Mouse (Mus musculus): ENCODE data around the gene Pcbd1. TPM values are rescaled to one million over a fixed set of nuclear protein-coding genes. Genes with fewer than 3 reads are reported as not detected.
A peak's percentile ranks its signal among the peaks of the same experiment; 100 is the strongest.
"Not testable (repeated sequence)": the region's sequence is repeated elsewhere in the genome, so short reads cannot be mapped to it uniquely, and the experiment has no call there.

The Pcbd1 gene
- polyA plus RNA-seq, 1 experiment, result 3.4 TPM

- Histone ChIP-seq H3K4me3 (ENCODE audit: extremely low read depth, insufficient read depth, insufficient read length) (no peak overlapping the region), H3K36me3 (ENCODE audit: control insufficient read depth, insufficient read depth, low read length) (no peaks in the 10 kb centered on the region), H3K4me1 (ENCODE audit: control insufficient read depth, insufficient read depth, insufficient read length) (peaks cover 5% of the 10 kb centered on the region), H3K27ac (ENCODE audit: insufficient read depth, low read length) (no peak overlapping the region), H3K27me3 (ENCODE audit: control insufficient read depth, insufficient read depth, low read length) (no peaks in the 10 kb centered on the region)
- 96% methylated on average over 3 of the region's 3 CpGs for WGBS
- TF ChIP-seq POLR2A (IDR thresholded peaks at IDR 0.05; ENCODE audit: low read depth, low read length), result no peak
- TF ChIP-seq CTCF (IDR thresholded peaks at IDR 0.05; ENCODE audit: extremely low read depth, insufficient read depth, insufficient read length, insufficient replicate concordance), result no peak
- no peak for DNase-seq (ENCODE audit: low read depth in 1 of 2, low spot score in 2 of 2)
These were observed 663 bp upstream of the Pcbd1 start for GRCm38 (mm10) chr10:61088468-61088867.

GRCm38 (mm10) chr10:61091866-61092265 lies 2.7 kb downstream of the Pcbd1 start:
- Histone ChIP-seq H3K27me3 (ENCODE audit: control insufficient read depth, insufficient read depth, low read length) (no peaks in the 10 kb centered on the region), H3K4me1 (ENCODE audit: control insufficient read depth, insufficient read depth, insufficient read length) (peaks cover 5% of the 10 kb centered on the region), H3K4me3 (ENCODE audit: extremely low read depth, insufficient read depth, insufficient read length) (no peak overlapping the region), H3K27ac (ENCODE audit: insufficient read depth, low read length) (no peak overlapping the region), H3K36me3 (ENCODE audit: control insufficient read depth, insufficient read depth, low read length) (no peaks in the 10 kb centered on the region)
- DNase-seq (ENCODE audit: low read depth in 1 of 2, low spot score in 2 of 2), result no peak
- WGBS, result 85% methylated on average over 6 of the region's 6 CpGs
- TF ChIP-seq POLR2A (IDR thresholded peaks at IDR 0.05; ENCODE audit: low read depth, low read length) (no peak), CTCF (IDR thresholded peaks at IDR 0.05; ENCODE audit: extremely low read depth, insufficient read depth, insufficient read length, insufficient replicate concordance) (no peak)

GRCm38 (mm10) chr10:61103564-61104114 lies 14.5 kb downstream of the Pcbd1 start:
- DNase-seq (ENCODE audit: low read depth in 1 of 2, low spot score in 2 of 2), result no peak

GRCm38 (mm10) chr10:61114246-61114720 lies 25.2 kb downstream of the Pcbd1 start:
- H3K4me1 ChIP-seq (ENCODE audit: control insufficient read depth, insufficient read depth, insufficient read length), result no peaks in the 10 kb centered on the region
- no peaks in the 10 kb centered on the region for H3K27me3 ChIP-seq (ENCODE audit: control insufficient read depth, insufficient read depth, low read length)
- H3K4me3 ChIP-seq (ENCODE audit: extremely low read depth, insufficient read depth, insufficient read length), result no peak overlapping the region
- peaks cover 21% of the 10 kb centered on the region for H3K36me3 ChIP-seq (ENCODE audit: control insufficient read depth, insufficient read depth, low read length)
- no peak for DNase-seq (ENCODE audit: low read depth in 1 of 2, low spot score in 2 of 2)
- no peak overlapping the region for H3K27ac ChIP-seq (ENCODE audit: insufficient read depth, low read length)
- TF ChIP-seq CTCF (IDR thresholded peaks at IDR 0.05; ENCODE audit: extremely low read depth, insufficient read depth, insufficient read length, insufficient replicate concordance) (no peak), POLR2A (IDR thresholded peaks at IDR 0.05; ENCODE audit: low read depth, low read length) (no peak)
- 78% methylated on average over 2 of the region's 2 CpGs for WGBS

More at GRCm38 (mm10) chr10:61103564-61104114, 14.5 kb downstream of the Pcbd1 start:
- Histone ChIP-seq H3K4me1 (ENCODE audit: control insufficient read depth, insufficient read depth, insufficient read length) (no peaks in the 10 kb centered on the region), H3K27ac (ENCODE audit: insufficient read depth, low read length) (no peak overlapping the region), H3K36me3 (ENCODE audit: control insufficient read depth, insufficient read depth, low read length) (peaks cover 51% of the 10 kb centered on the region), H3K27me3 (ENCODE audit: control insufficient read depth, insufficient read depth, low read length) (no peaks in the 10 kb centered on the region), H3K4me3 (ENCODE audit: extremely low read depth, insufficient read depth, insufficient read length) (no peak overlapping the region)
- 96% methylated on average over 3 of the region's 3 CpGs for WGBS
- TF ChIP-seq POLR2A (IDR thresholded peaks at IDR 0.05; ENCODE audit: low read depth, low read length) (no peak), CTCF (IDR thresholded peaks at IDR 0.05; ENCODE audit: extremely low read depth, insufficient read depth, insufficient read length, insufficient replicate concordance) (no peak)

GRCm38 (mm10) chr10:61121732-61122131 lies 32.6 kb downstream of the Pcbd1 start:
- not testable (repeated sequence) for H3K4me3 ChIP-seq (ENCODE audit: extremely low read depth, insufficient read depth, insufficient read length); H3K36me3 ChIP-seq (ENCODE audit: control insufficient read depth, insufficient read depth, low read length); H3K4me1 ChIP-seq (ENCODE audit: control insufficient read depth, insufficient read depth, insufficient read length); H3K27me3 ChIP-seq (ENCODE audit: control insufficient read depth, insufficient read depth, low read length); DNase-seq (ENCODE audit: low read depth in 1 of 2, low spot score in 2 of 2)
- WGBS, result 55% methylated on average over 4 of the region's 4 CpGs
- peak overlapping the region; percentile 68; the same call in 1 of the 2 replicates for H3K27ac ChIP-seq (ENCODE audit: insufficient read depth, low read length)

- H3K27me3 ChIP-seq (ENCODE audit: control insufficient read depth, insufficient read depth, low read length), result no peaks in the 10 kb centered on the region
- no peak overlapping the region for H3K4me3 ChIP-seq (ENCODE audit: extremely low read depth, insufficient read depth, insufficient read length)
- WGBS, result 83% methylated on average over 3 of the region's 3 CpGs
- DNase-seq (ENCODE audit: low read depth in 1 of 2, low spot score in 2 of 2), result no peak
- TF ChIP-seq POLR2A (IDR thresholded peaks at IDR 0.05; ENCODE audit: low read depth, low read length), result no peak
- TF ChIP-seq CTCF (IDR thresholded peaks at IDR 0.05; ENCODE audit: extremely low read depth, insufficient read depth, insufficient read length, insufficient replicate concordance), result no peak
- peaks cover 5% of the 10 kb centered on the region; the same call in 1 of the 2 replicates for H3K36me3 ChIP-seq (ENCODE audit: control insufficient read depth, insufficient read depth, low read length)
- peaks cover 6% of the 10 kb centered on the region for H3K4me1 ChIP-seq (ENCODE audit: control insufficient read depth, insufficient read depth, insufficient read length)
- no peak overlapping the region for H3K27ac ChIP-seq (ENCODE audit: insufficient read depth, low read length)
These were observed 34.3 kb downstream of the Pcbd1 start for GRCm38 (mm10) chr10:61123276-61123913.

GRCm38 (mm10) chr10:61124462-61124861 lies 35.3 kb downstream of the Pcbd1 start:
- no peak overlapping the region for H3K27ac ChIP-seq (ENCODE audit: insufficient read depth, low read length)
- DNase-seq (ENCODE audit: low read depth in 1 of 2, low spot score in 2 of 2), result no peak
- H3K36me3 ChIP-seq (ENCODE audit: control insufficient read depth, insufficient read depth, low read length), result peaks cover 3% of the 10 kb centered on the region; the same call in 1 of the 2 replicates
- 80% methylated on average over 2 of the region's 2 CpGs for WGBS
- H3K4me3 ChIP-seq (ENCODE audit: extremely low read depth, insufficient read depth, insufficient read length), result no peak overlapping the region
- no peak for TF ChIP-seq CTCF (IDR thresholded peaks at IDR 0.05; ENCODE audit: extremely low read depth, insufficient read depth, insufficient read length, insufficient replicate concordance)
- TF ChIP-seq POLR2A (IDR thresholded peaks at IDR 0.05; ENCODE audit: low read depth, low read length), result no peak
- H3K4me1 ChIP-seq (ENCODE audit: control insufficient read depth, insufficient read depth, insufficient read length), result peaks cover 6% of the 10 kb centered on the region
- no peaks in the 10 kb centered on the region for H3K27me3 ChIP-seq (ENCODE audit: control insufficient read depth, insufficient read depth, low read length)

All from spleen, adult 2 months (tissue).